Mouse (Mus musculus) bone marrow, adult 2 months (tissue): Measurements from ENCODE around the gene Zcchc10.

Experiments used
- CTCF ChIP-seq: fragments of 200-500 bp; IDR thresholded peaks from 2 replicates; pipeline ENCODE4 v1.5.1; 2011; ENCODE audit warnings: low read length, control low read depth; ENCODE audit not compliant: control insufficient read depth, insufficient read depth
- POLR2A ChIP-seq: fragments of 200-500 bp; IDR thresholded peaks from 2 replicates; pipeline ENCODE4 v1.6.1; 2011; ENCODE audit warnings: low read depth, mild to moderate bottlenecking, control low read depth, low read length, borderline replicate concordance; ENCODE audit not compliant: control insufficient read depth

DNA sequence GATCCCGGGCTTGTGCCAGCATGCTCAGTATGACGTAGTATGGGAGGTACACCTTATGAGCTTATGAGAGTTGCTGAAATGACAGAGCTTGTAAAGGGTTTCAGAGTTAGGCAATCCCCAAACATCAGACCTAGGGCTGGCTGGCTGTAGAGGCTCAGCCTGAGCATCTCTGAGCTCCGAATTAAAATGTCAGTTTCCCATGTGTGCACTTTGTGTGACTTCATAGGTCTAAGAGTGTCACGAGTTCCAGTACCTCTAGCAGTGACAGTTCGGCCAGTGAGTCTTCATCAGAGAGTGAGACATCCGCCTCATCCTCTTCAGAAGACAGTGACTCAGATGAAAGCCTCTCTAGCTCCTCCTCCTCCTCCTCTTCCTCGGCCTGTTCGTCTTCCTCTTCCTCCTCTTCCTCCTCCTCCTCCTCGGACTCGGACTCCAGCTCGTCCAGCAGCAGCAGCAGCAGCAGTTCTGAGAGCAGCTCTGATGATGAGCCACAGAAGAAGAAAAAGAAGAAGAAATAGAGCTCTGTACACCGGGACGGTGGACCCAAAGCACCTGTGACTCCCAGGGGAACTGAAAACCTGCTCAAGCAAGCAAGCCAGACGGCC lies 7.7 kb downstream of the Zcchc10 start:
- TF ChIP-seq POLR2A (no peak), CTCF (no peak)
